Mouse (Mus musculus): ENCODE results near the gene Abhd2.
"Not testable (repeated sequence)": the region's sequence is repeated elsewhere in the genome, so short reads cannot be mapped to it uniquely, and the experiment has no call there.

Gene Abhd2

GRCm38 (mm10) chr7:79266228-79266627, 6.8 kb upstream of the Abhd2 start:
- DNase-seq (ENCODE audit: low read depth): no peak

- no peak for DNase-seq (ENCODE audit: low read depth)
Measured at GRCm38 (mm10) chr7:79267690-79268388, 5.2 kb upstream of the Abhd2 start.

- no peak for DNase-seq (ENCODE audit: low read depth)
Measured at GRCm38 (mm10) chr7:79268897-79269296, 4.1 kb upstream of the Abhd2 start.

GRCm38 (mm10) chr7:79269411-79269810, 3.6 kb upstream of the Abhd2 start:
- DNase-seq (ENCODE audit: low read depth): no peak

GRCm38 (mm10) chr7:79269866-79270265, 3.1 kb upstream of the Abhd2 start:
- DNase-seq (ENCODE audit: low read depth): no peak

GRCm38 (mm10) chr7:79270961-79271387, 2.0 kb upstream of the Abhd2 start:
- DNase-seq (ENCODE audit: low read depth): no peak

GRCm38 (mm10) chr7:79271861-79272788, 874 bp upstream of the Abhd2 start:
- DNase-seq (ENCODE audit: low read depth): no peak

- no peak for DNase-seq (ENCODE audit: low read depth)
Measured at GRCm38 (mm10) chr7:79273738-79274472, 906 bp downstream of the Abhd2 start.

GRCm38 (mm10) chr7:79274473-79275010, 1.5 kb downstream of the Abhd2 start:
- DNase-seq (ENCODE audit: low read depth): peak; percentile 24

- DNase-seq (ENCODE audit: low read depth): peak; percentile 75
Measured at GRCm38 (mm10) chr7:79275345-79275744, 2.3 kb downstream of the Abhd2 start.

GRCm38 (mm10) chr7:79278432-79278831, 5.4 kb downstream of the Abhd2 start:
- DNase-seq (ENCODE audit: low read depth): no peak

- no peak for DNase-seq (ENCODE audit: low read depth)
Measured at GRCm38 (mm10) chr7:79279376-79280029, 6.5 kb downstream of the Abhd2 start.

- DNase-seq (ENCODE audit: low read depth): no peak
Measured at GRCm38 (mm10) chr7:79282883-79283670, 10.1 kb downstream of the Abhd2 start.

- not testable (repeated sequence) for DNase-seq (ENCODE audit: low read depth)
Measured at GRCm38 (mm10) chr7:79283671-79283941, 10.6 kb downstream of the Abhd2 start.

- DNase-seq (ENCODE audit: low read depth): no peak
Measured at GRCm38 (mm10) chr7:79284160-79284888, 11.3 kb downstream of the Abhd2 start.

- DNase-seq (ENCODE audit: low read depth): no peak
Measured at GRCm38 (mm10) chr7:79284889-79285280, 11.9 kb downstream of the Abhd2 start.

- DNase-seq (ENCODE audit: low read depth): no peak
Measured at GRCm38 (mm10) chr7:79285408-79285807, 12.4 kb downstream of the Abhd2 start.

GRCm38 (mm10) chr7:79287226-79287625, 14.2 kb downstream of the Abhd2 start:
- DNase-seq (ENCODE audit: low read depth): no peak

GRCm38 (mm10) chr7:79287928-79288327, 14.9 kb downstream of the Abhd2 start:
- DNase-seq (ENCODE audit: low read depth): no peak

- no peak for DNase-seq (ENCODE audit: low read depth)
Measured at GRCm38 (mm10) chr7:79288422-79288821, 15.4 kb downstream of the Abhd2 start.
